Mouse (Mus musculus) embryonic facial prominence, embryonic 15.5 days (tissue): ENCODE results near the gene Myo10. TPM values are rescaled to one million over a fixed set of nuclear protein-coding genes. Genes with fewer than 3 reads are reported as not detected.
A peak's percentile ranks its signal among the peaks of the same experiment; 100 is the strongest.

Source experiments
- ATAC-seq: fragments of 200-750 bp; cut with Nextera tagmentation; 2 replicates; pipeline ENCODE4 v1.8.0; 2017; ENCODE audit warnings: low read depth, moderate TSS enrichment; ENCODE audit not compliant: insufficient number of reproducible peaks, low FRiP score, low TSS enrichment
- H3K27ac ChIP-seq: fragments of 300-500 bp; sonication (generic); replicated peaks from 2 replicates; pipeline ENCODE4 v1.5.1; 2015; ENCODE audit warnings: mild to moderate bottlenecking, inconsistent platforms
- H3K27me3 ChIP-seq: fragments of 300-500 bp; sonication (generic); 2 replicates; pipeline ENCODE4 v1.6.1; 2015; ENCODE audit warnings: inconsistent platforms
- H3K36me3 ChIP-seq: fragments of 300-500 bp; sonication (generic); 2 replicates; pipeline ENCODE4 v1.6.1; 2015; ENCODE audit warnings: mild to moderate bottlenecking, inconsistent platforms
- H3K4me1 ChIP-seq: fragments of 300-500 bp; sonication (generic); 2 replicates; pipeline ENCODE4 v1.6.1; 2015; ENCODE audit warnings: inconsistent platforms
- H3K4me2 ChIP-seq: fragments of 300-500 bp; sonication (generic); replicated peaks from 2 replicates; pipeline ENCODE4 v1.6.1; 2015; ENCODE audit warnings: mild to moderate bottlenecking, inconsistent platforms
- H3K4me3 ChIP-seq: fragments of 300-500 bp; sonication (generic); replicated peaks from 2 replicates; pipeline ENCODE4 v1.5.1; 2015; ENCODE audit warnings: mild to moderate bottlenecking, inconsistent platforms
- H3K9ac ChIP-seq: fragments of 300-500 bp; sonication (generic); 2 replicates; pipeline ENCODE4 v1.6.1; 2015; ENCODE audit warnings: inconsistent platforms
- H3K9me3 ChIP-seq: fragments of 300-500 bp; sonication (generic); replicated peaks from 2 replicates; pipeline ENCODE4 v1.6.1; 2016; ENCODE audit warnings: inconsistent platforms
- WGBS: fragments of 180-500 bp; shearing (Covaris S2); methylation state at CpG from one replicate; pipeline ENCODE4 v1.1.7; 2015; 5-methylcytosine and 5-hydroxymethylcytosine counted together
- polyA plus RNA-seq: library from polyadenylated mRNA; unstranded; fragments of >200 nt; fragmentation: Nextera tagmentation; extraction: Ambion mirVana; gene quantifications from 2 replicates; pipeline ENCODE4 v1.2.1, GENCODE M21; 2015

Gene Myo10
- polyA plus RNA-seq, 1 experiment from 2014 or later, result 34.0 TPM

GRCm38 (mm10) chr15:25620560-25620959 is 1.8 kb upstream of the Myo10 start:
- WGBS, result 52% methylated on average over 4 of the region's 4 CpGs
- no peak for ATAC-seq

DNA sequence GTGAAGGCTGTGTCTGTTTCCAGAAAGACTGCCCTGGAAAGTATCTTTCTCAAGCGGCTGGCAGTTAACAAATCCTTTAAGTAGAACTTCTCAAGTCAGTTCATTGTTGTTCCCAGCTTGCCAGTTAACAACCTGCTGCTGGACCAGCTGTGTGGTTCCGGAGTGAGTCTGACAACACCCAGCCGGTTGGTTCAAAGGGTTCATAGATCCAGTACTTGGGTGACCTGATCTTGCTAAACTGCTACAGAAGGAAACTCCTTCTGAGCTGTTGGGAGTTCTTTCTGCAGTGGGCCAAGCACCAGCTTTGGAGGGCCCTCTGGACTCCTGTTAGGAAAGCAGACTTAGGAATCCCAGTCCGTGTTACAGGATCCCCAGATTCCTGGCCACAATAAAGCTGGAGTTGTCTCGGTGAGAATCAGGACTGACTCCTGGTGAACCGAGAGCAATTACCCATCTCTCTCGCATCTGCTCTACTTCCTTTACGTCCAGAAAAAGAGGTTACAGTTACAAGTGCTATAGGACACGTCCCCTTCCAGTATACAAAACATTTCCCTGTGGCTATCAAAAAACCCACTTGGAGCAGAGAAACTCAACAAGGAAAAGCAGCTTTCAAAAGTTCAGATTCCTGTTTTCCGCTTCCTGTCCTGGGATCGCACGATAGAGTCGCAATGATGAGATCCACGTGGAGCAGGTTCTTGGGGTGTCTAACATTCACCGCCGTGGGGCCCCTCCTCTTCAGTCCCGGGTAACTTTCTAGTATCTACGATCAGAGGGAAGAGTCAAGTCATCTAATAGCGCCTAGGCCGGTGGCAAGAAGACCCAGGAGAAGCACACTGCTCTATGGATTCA is 750 bp upstream of the Myo10 start:
- Histone ChIP-seq H3K9ac (peak overlapping the region; percentile 31; the same call in 1 of the 2 replicates), H3K9me3 (no peaks in the 10 kb centered on the region), H3K4me3 (peak overlapping the region; percentile 91), H3K27me3 (no peaks in the 10 kb centered on the region), H3K4me1 (peaks cover 27% of the 10 kb centered on the region), H3K4me2 (peak overlapping the region; percentile 80), H3K27ac (peak overlapping the region; percentile 63; the same call in 1 of the 2 replicates), H3K36me3 (no peaks in the 10 kb centered on the region)
- WGBS, result 7% methylated on average over 20 of the region's 20 CpGs
- ATAC-seq, result no peak

More at GRCm38 (mm10) chr15:25620560-25620959, 1.8 kb upstream of the Myo10 start:
- H3K4me2 ChIP-seq, result no peak overlapping the region
- H3K36me3 ChIP-seq, result no peaks in the 10 kb centered on the region
- H3K9ac ChIP-seq, result no peak overlapping the region
- H3K4me3 ChIP-seq, result no peak overlapping the region
- H3K27me3 ChIP-seq, result no peaks in the 10 kb centered on the region
- H3K27ac ChIP-seq, result no peak overlapping the region
- H3K4me1 ChIP-seq, result peaks cover 18% of the 10 kb centered on the region
- no peaks in the 10 kb centered on the region for H3K9me3 ChIP-seq

GRCm38 (mm10) chr15:25622867-25623471 is 644 bp downstream of the Myo10 start:
- peaks cover 38% of the 10 kb centered on the region for H3K4me1 ChIP-seq
- peak overlapping the region; percentile 94 for H3K27ac ChIP-seq
- H3K36me3 ChIP-seq, result no peaks in the 10 kb centered on the region
- ATAC-seq, result peak; percentile 6; the same call in 1 of the 2 replicates
- no peaks in the 10 kb centered on the region for H3K27me3 ChIP-seq
- no peaks in the 10 kb centered on the region for H3K9me3 ChIP-seq
- H3K9ac ChIP-seq, result peak overlapping the region; percentile 81
- H3K4me3 ChIP-seq, result peak overlapping the region; percentile 91
- WGBS, result under 1% methylated on average over 61 of the region's 61 CpGs
- H3K4me2 ChIP-seq, result peak overlapping the region; percentile 80

DNA sequence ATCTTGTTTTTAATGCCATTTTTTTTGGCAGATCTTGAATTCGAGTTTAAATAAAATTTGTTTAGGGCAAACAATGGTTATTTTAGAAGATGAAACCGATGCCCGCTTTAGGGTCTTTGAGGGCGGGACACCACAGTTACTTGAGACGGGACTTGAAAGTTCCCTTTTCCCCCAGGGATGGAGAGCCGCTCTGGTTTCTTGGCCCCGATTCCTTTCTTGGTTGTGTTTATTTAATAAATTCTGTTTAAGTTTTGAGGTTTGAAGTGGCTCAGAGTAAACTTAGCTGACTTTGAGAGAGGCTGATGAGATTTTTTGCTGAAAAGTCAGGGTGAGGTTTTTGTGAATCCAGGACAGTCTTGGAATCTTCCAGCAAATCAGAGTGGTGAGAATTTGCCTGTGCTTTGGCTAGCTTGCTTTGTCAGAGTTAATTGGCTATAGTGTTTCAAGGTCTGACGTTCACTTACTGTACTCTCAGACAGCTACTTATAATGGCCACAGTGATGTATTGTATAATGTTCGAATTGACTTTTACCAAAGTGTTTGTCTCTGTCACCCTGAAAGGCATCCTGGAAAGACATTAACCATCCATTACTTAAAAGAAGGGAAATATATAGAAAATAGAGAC is 1.3 kb downstream of the Myo10 start:
- Histone ChIP-seq H3K4me3 (peak overlapping the region; percentile 91), H3K4me1 (peaks cover 38% of the 10 kb centered on the region), H3K4me2 (peak overlapping the region; percentile 80), H3K9me3 (no peaks in the 10 kb centered on the region), H3K9ac (peak overlapping the region; percentile 81), H3K27ac (peak overlapping the region; percentile 94), H3K27me3 (no peaks in the 10 kb centered on the region), H3K36me3 (no peaks in the 10 kb centered on the region)
- WGBS, result 5% methylated on average over 9 of the region's 9 CpGs
- ATAC-seq, result no peak

DNA sequence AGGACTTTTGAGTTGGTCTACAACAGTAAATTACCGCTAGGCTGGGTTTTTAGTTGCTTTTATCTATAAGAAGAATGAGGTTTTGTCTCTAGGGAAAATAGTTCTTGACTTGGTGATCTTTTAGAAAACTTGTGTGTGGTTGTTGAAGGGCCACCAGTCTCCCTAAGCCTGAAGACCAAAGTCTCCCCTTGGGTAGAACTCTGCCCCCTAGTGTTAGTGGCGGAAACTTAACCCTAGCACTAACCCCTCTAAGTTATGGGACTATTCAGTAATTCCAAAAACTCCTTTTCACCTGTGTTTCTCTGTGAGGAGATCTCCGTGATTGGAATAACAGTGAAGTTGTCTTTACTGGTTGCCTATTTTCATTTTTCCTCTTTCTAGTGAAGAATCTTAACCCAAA is 1.9 kb downstream of the Myo10 start:
- Histone ChIP-seq H3K4me2 (peak overlapping the region; percentile 80), H3K27ac (no peak overlapping the region), H3K4me3 (peak overlapping the region; percentile 91), H3K9me3 (no peaks in the 10 kb centered on the region), H3K27me3 (no peaks in the 10 kb centered on the region), H3K4me1 (peaks cover 38% of the 10 kb centered on the region), H3K9ac (no peak overlapping the region), H3K36me3 (no peaks in the 10 kb centered on the region)
- 44% methylated on average over 3 of the region's 3 CpGs for WGBS
- no peak for ATAC-seq

DNA sequence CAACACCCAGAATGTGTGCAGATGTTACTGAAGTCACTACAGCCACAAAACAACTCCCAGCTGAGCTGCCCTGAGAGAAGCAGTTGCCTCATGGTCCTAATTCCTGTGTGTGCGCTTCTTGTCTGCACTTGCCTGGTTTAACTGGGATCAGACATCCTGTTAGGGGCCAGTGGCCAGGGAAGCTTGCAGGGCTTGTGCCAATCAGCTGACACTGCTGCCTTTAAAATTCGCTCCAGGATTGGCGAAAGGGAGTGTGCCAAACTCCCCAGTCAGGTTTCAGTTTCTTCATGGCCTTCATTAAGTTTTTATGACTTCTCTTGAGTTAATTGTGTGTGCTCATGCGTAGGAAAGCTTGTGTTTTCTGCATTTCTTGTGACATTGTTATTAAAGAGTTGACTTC is 3.1 kb downstream of the Myo10 start:
- Histone ChIP-seq H3K4me2 (peak overlapping the region; percentile 80), H3K9me3 (no peaks in the 10 kb centered on the region), H3K27ac (peak overlapping the region; percentile 83), H3K4me1 (peaks cover 38% of the 10 kb centered on the region), H3K36me3 (no peaks in the 10 kb centered on the region), H3K27me3 (no peaks in the 10 kb centered on the region), H3K9ac (no peak overlapping the region), H3K4me3 (peak overlapping the region; percentile 91)
- ATAC-seq, result no peak
- 12% methylated on average over 4 of the region's 4 CpGs for WGBS

- no peak for ATAC-seq
- Histone ChIP-seq H3K4me1 (peaks cover 41% of the 10 kb centered on the region), H3K4me2 (no peak overlapping the region), H3K9ac (no peak overlapping the region), H3K4me3 (no peak overlapping the region), H3K27me3 (no peaks in the 10 kb centered on the region), H3K9me3 (no peaks in the 10 kb centered on the region), H3K36me3 (no peaks in the 10 kb centered on the region), H3K27ac (peak overlapping the region; percentile 28; the same call in 1 of the 2 replicates)
- WGBS, result 73% methylated on average over 7 of the region's 7 CpGs
Measured at GRCm38 (mm10) chr15:25627012-25627411, 4.7 kb downstream of the Myo10 start.

GRCm38 (mm10) chr15:25628251-25628650 is 5.9 kb downstream of the Myo10 start:
- Histone ChIP-seq H3K4me2 (no peak overlapping the region), H3K9me3 (no peaks in the 10 kb centered on the region), H3K27ac (no peak overlapping the region), H3K36me3 (no peaks in the 10 kb centered on the region), H3K4me1 (peaks cover 49% of the 10 kb centered on the region), H3K4me3 (no peak overlapping the region), H3K9ac (no peak overlapping the region), H3K27me3 (no peaks in the 10 kb centered on the region)
- 76% methylated on average over 2 of the region's 2 CpGs for WGBS
- ATAC-seq, result no peak

GRCm38 (mm10) chr15:25630716-25631115 is 8.4 kb downstream of the Myo10 start:
- Histone ChIP-seq H3K9me3 (no peaks in the 10 kb centered on the region), H3K4me3 (no peak overlapping the region), H3K36me3 (no peaks in the 10 kb centered on the region), H3K9ac (no peak overlapping the region), H3K4me1 (peaks cover 47% of the 10 kb centered on the region), H3K27me3 (no peaks in the 10 kb centered on the region), H3K4me2 (no peak overlapping the region), H3K27ac (no peak overlapping the region)
- 64% methylated on average over 9 of the region's 9 CpGs for WGBS
- no peak for ATAC-seq

GRCm38 (mm10) chr15:25631332-25631731 is 9.0 kb downstream of the Myo10 start:
- no peak overlapping the region for H3K9ac ChIP-seq
- peaks cover 48% of the 10 kb centered on the region for H3K4me1 ChIP-seq
- no peak overlapping the region for H3K4me2 ChIP-seq
- H3K4me3 ChIP-seq, result no peak overlapping the region
- no peaks in the 10 kb centered on the region for H3K27me3 ChIP-seq
- H3K9me3 ChIP-seq, result no peaks in the 10 kb centered on the region
- H3K27ac ChIP-seq, result no peak overlapping the region
- 84% methylated on average over 6 of the region's 6 CpGs for WGBS
- H3K36me3 ChIP-seq, result no peaks in the 10 kb centered on the region
- ATAC-seq, result no peak

- no peak for ATAC-seq
- Histone ChIP-seq H3K27ac (no peak overlapping the region), H3K9me3 (no peaks in the 10 kb centered on the region), H3K27me3 (no peaks in the 10 kb centered on the region), H3K9ac (no peak overlapping the region), H3K4me3 (no peak overlapping the region), H3K4me1 (peaks cover 44% of the 10 kb centered on the region), H3K36me3 (no peaks in the 10 kb centered on the region), H3K4me2 (no peak overlapping the region)
- WGBS, result 84% methylated on average over 11 of the region's 11 CpGs
Measured at GRCm38 (mm10) chr15:25632902-25633301, 10.6 kb downstream of the Myo10 start.
